Mouse (Mus musculus) activated CD4-positive, CD25-positive, alpha-beta regulatory T cell, adult 9 weeks (primary cell): Measurements from ENCODE around the gene Spaca5. TPM values are rescaled to one million over a fixed set of nuclear protein-coding genes. Genes with fewer than 3 reads are reported as not detected.

Source experiments
- polyA plus RNA-seq: library from polyadenylated mRNA; unstranded; fragments of 100-300 nt; shearing (Covaris generic); gene quantifications from one replicate; pipeline ENCODE4 v1.2.1, GENCODE M21; 2017

The Spaca5 gene
- not detected for polyA plus RNA-seq

GRCm38 (mm10) chrX:21068106-21068505 lies at the start of gene Spaca5:
Gene Spaca5 (plus strand): TSS chrX:21068406.

DNA sequence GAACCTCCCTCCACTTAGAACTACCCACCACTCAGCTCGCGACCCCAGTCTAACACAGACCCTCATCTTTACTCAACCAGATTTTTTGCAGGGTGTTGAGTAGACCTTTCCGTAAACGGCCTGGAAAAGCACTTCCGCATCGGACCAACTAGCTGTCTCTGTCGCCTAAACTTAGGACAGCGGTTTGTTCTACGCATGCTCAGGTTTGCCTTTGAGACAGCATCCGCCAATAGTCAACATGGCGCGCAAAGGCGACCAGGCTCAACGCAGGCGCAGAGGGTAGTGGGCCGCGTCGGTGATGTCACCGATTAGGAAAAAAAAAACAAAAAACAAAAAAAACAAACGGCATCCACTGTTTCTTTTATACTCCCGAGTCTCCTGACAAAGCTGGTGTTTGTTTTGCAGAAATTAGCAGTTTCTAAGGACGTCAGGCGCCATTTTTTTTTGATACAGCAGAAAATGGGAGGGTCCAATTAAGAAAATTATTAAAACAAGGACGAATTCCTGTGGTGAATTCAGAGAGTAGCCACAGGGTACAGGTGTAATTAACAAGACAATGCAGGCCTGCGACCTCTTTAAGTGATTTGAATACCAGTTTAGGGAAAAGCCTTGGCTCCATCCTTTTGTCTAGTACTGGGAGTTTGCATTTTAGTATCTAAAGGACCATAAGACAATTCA lies 6.2 kb upstream of the Spaca5 start, which contains the start of gene Zfp182:
Gene Zfp182 (minus strand): TSS at position 451 of the 678 bp plus-strand sequence.

GRCm38 (mm10) chrX:21088983-21089866 lies 21.0 kb downstream of the Spaca5 start, which contains the start of gene Zfp300:
Gene Zfp300 (minus strand): TSS chrX:21089527.

GRCm38 (mm10) chrX:21115520-21115919 lies 47.3 kb downstream of the Spaca5 start, which contains the start of gene Ssxa1:
Gene Ssxa1 (plus strand): TSS chrX:21115820.

Other genes with a start within 250 kb of the Spaca5 start
- gene Timp1, start 198.2 kb upstream of the Spaca5 start, polyA plus RNA-seq: not detected
- gene Syn1, start 147.4 kb upstream of the Spaca5 start, polyA plus RNA-seq: 0.13 TPM
- gene Cfp, start 136.9 kb upstream of the Spaca5 start, polyA plus RNA-seq: 7.6 TPM
- 10.9 TPM for gene Elk1, start 117.8 kb upstream of the Spaca5 start, polyA plus RNA-seq
- 44.5 TPM for gene Uxt, start 106.4 kb upstream of the Spaca5 start, polyA plus RNA-seq
- 16.6 TPM for gene Zfp182, start 6.1 kb upstream of the Spaca5 start, polyA plus RNA-seq
- gene Zfp300, start 21.1 kb downstream of the Spaca5 start, polyA plus RNA-seq: 1.9 TPM
- not detected for gene Ssxa1, start 47.4 kb downstream of the Spaca5 start, polyA plus RNA-seq
- gene Gm21876, start 107.2 kb downstream of the Spaca5 start, polyA plus RNA-seq: not detected